Mouse (Mus musculus) CH12.LX (cell line): Measurements from ENCODE around the gene Hist1h3b. TPM values are rescaled to one million over a fixed set of nuclear protein-coding genes. Genes with fewer than 3 reads are reported as not detected.
"Not testable (repeated sequence)": the region's sequence is repeated elsewhere in the genome, so short reads cannot be mapped to it uniquely, and the experiment has no call there.

Experiments
- DNase-seq: peaks from one replicate; pipeline ENCODE4 v3.0.0-alpha.2; 2013; ENCODE audit errors: extremely low read depth
- H3K27ac ChIP-seq: 2 replicates; pipeline ENCODE4 v1.5.1; 2012; ENCODE audit warnings: low read depth, mild to moderate bottlenecking, control low read depth, moderate library complexity; ENCODE audit not compliant: insufficient read depth
- H3K27me3 ChIP-seq: replicated peaks from 2 replicates; pipeline ENCODE3; 2012; ENCODE audit warnings: inconsistent platforms
- H3K36me3 ChIP-seq, 2 experiments: replicated peaks in 1 of 2; 2 replicates each; pipeline versions ENCODE3 to v1.6.1; 2012; ENCODE audit warnings: inconsistent platforms in 1 of 2, low read length in 1 of 2, mild to moderate bottlenecking in 1 of 2, mixed read lengths in 1 of 2, moderate library complexity in 1 of 2; ENCODE audit not compliant: control insufficient read depth in 1 of 2, insufficient read depth in 1 of 2
- H3K4me1 ChIP-seq, 2 experiments: 2 replicates each; pipeline ENCODE4 v1.6.1; 2012; ENCODE audit warnings: inconsistent platforms in 1 of 2, moderate library complexity in 1 of 2; ENCODE audit not compliant: insufficient read depth in 2 of 2, control insufficient read depth in 1 of 2
- H3K4me2 ChIP-seq: 2 replicates; pipeline ENCODE4 v1.6.1; 2012; ENCODE audit warnings: low read depth, mild to moderate bottlenecking, control low read depth; ENCODE audit not compliant: poor library complexity, insufficient read depth, severe bottlenecking
- H3K4me3 ChIP-seq, 3 experiments: fragments of 150-350 bp in 1 of 3; sonication (generic) in 1 of 3; replicated peaks in 1 of 3; 2 replicates each; pipeline versions ENCODE3 to v1.5.1; 2011 to 2012; ENCODE audit warnings: low read depth in 2 of 3, low read length in 2 of 3, mild to moderate bottlenecking in 2 of 3, moderate library complexity in 2 of 3, control low read depth in 1 of 3, improper control_type of control experiment in 1 of 3, inconsistent platforms in 1 of 3, mixed read lengths in 1 of 3; ENCODE audit not compliant: poor library complexity in 1 of 3
- H3K79me2 ChIP-seq: replicated peaks from 2 replicates; pipeline ENCODE4 v1.6.1; 2012; ENCODE audit warnings: mild to moderate bottlenecking, moderate library complexity; ENCODE audit not compliant: control insufficient read depth, poor library complexity, insufficient read depth, severe bottlenecking; ENCODE audit errors: extremely low read depth
- H3K9ac ChIP-seq: 2 replicates; pipeline ENCODE4 v1.6.1; 2012; ENCODE audit warnings: low read depth, mild to moderate bottlenecking, control low read depth, moderate library complexity; ENCODE audit not compliant: insufficient read depth
- H3K9me3 ChIP-seq: replicated peaks from 2 replicates; pipeline ENCODE3; 2012; ENCODE audit warnings: low read length, inconsistent platforms, mixed read lengths
- BHLHE40 ChIP-seq: IDR thresholded peaks from 2 replicates; pipeline ENCODE4 v1.6.1; 2011; ENCODE audit warnings: mild to moderate bottlenecking, low read depth, low read length, improper control_type of control experiment
- E2F4 ChIP-seq: IDR thresholded peaks from 2 replicates; pipeline ENCODE4 v1.6.1; 2011; ENCODE audit warnings: low read depth, low read length, improper control_type of control experiment; ENCODE audit not compliant: insufficient replicate concordance
- EP300 ChIP-seq: IDR thresholded peaks from 2 replicates; pipeline ENCODE4 v1.6.1; 2011; ENCODE audit warnings: low read length, improper control_type of control experiment
- GABPA ChIP-seq: IDR thresholded peaks from 2 replicates; pipeline ENCODE4 v1.6.1; 2012; ENCODE audit warnings: low read depth, low read length, improper control_type of control experiment, inconsistent platforms; ENCODE audit not compliant: insufficient replicate concordance
- HCFC1 ChIP-seq: IDR thresholded peaks from 2 replicates; pipeline ENCODE4 v1.6.1; 2012; ENCODE audit warnings: low read depth, mild to moderate bottlenecking, inconsistent platforms, low read length, improper control_type of control experiment
- JUND ChIP-seq: conservative IDR thresholded peaks from 2 replicates; pipeline ENCODE4 v1.6.1; 2011; ENCODE audit warnings: low read depth, low read length, improper control_type of control experiment
- MXI1 ChIP-seq: IDR thresholded peaks from 2 replicates; pipeline ENCODE4 v1.6.1; 2011; ENCODE audit warnings: mild to moderate bottlenecking, low read depth, low read length, improper control_type of control experiment
- NELFE ChIP-seq: IDR thresholded peaks from 2 replicates; pipeline ENCODE4 v1.6.1; 2011; ENCODE audit warnings: low read depth, low read length, improper control_type of control experiment
- NRF1 ChIP-seq: IDR thresholded peaks from 2 replicates; pipeline ENCODE4 v1.6.1; 2014; ENCODE audit warnings: low read depth, mild to moderate bottlenecking, inconsistent platforms, low read length, improper control_type of control experiment, moderate library complexity
- POLR2A ChIP-seq: IDR thresholded peaks from 2 replicates; pipeline ENCODE4 v1.6.1; 2011; ENCODE audit warnings: low read depth, mild to moderate bottlenecking, improper control_type of control experiment, low read length
- POLR2AphosphoS2 ChIP-seq: IDR thresholded peaks from 2 replicates; pipeline ENCODE4 v1.6.1; 2011; ENCODE audit warnings: low read depth, low read length, improper control_type of control experiment
- RCOR1 ChIP-seq: conservative IDR thresholded peaks from 2 replicates; pipeline ENCODE4 v1.6.1; 2012; ENCODE audit warnings: low read depth, mild to moderate bottlenecking, inconsistent platforms, low read length, improper control_type of control experiment
- SMC3 ChIP-seq: IDR thresholded peaks from 2 replicates; pipeline ENCODE4 v1.6.1; 2011; ENCODE audit warnings: low read depth, low read length, improper control_type of control experiment
- TBP ChIP-seq: conservative IDR thresholded peaks from 2 replicates; pipeline ENCODE4 v1.6.1; 2011; ENCODE audit warnings: low read depth, low read length, improper control_type of control experiment
- UBTF ChIP-seq: IDR thresholded peaks from 2 replicates; pipeline ENCODE4 v1.6.1; 2012; ENCODE audit warnings: low read depth, mild to moderate bottlenecking, inconsistent platforms, low read length, improper control_type of control experiment, moderate library complexity
- USF1 ChIP-seq: IDR thresholded peaks from 2 replicates; pipeline ENCODE4 v1.6.1; 2014; ENCODE audit warnings: low read depth, mild to moderate bottlenecking, inconsistent platforms, low read length, improper control_type of control experiment
- USF2 ChIP-seq: conservative IDR thresholded peaks from 2 replicates; pipeline ENCODE4 v1.6.1; 2011; ENCODE audit warnings: low read depth, low read length, improper control_type of control experiment
- dilution Hi-C: fragments of 300-500 bp; cut with MboI; formaldehyde crosslinking; loops from 2 replicates; pipeline ENCODE4 v1.14.3; 2020; ENCODE audit warnings: low sequenced_read_pairs; ENCODE audit not compliant: extremely low pct_unique_long_range_greater_than_20kb, extremely low pct_ligation_motif_present
- in situ Hi-C: fragments of 300-500 bp; cut with MboI; formaldehyde crosslinking; loops from 3 replicates; pipeline ENCODE4 v1.14.3; 2019; ENCODE audit warnings: low sequenced_read_pairs, low pct_ligation_motif_present, low pct_unique_long_range_greater_than_20kb, mixed read lengths
- polyA plus RNA-seq: library from polyadenylated mRNA; unstranded; fragments of >175 nt; gene quantifications from 2 replicates; pipeline ENCODE4 v1.2.1, GENCODE M21; 2012; ENCODE audit warnings: low read depth; ENCODE audit not compliant: insufficient read length
- total RNA-seq, 2 experiments: library from RNA; depleted of rRNA; stranded (reverse); fragments of 300-350 nt in 1 of 2; fragments of >200 nt in 1 of 2; gene quantifications; 2 replicates each; pipeline ENCODE4 v1.2.3; 2012 to 2014

Gene Hist1h3b
- total and polyA plus RNA-seq, 3 experiments = 5.5 to 2,096 (median 44.0) TPM

DNA sequence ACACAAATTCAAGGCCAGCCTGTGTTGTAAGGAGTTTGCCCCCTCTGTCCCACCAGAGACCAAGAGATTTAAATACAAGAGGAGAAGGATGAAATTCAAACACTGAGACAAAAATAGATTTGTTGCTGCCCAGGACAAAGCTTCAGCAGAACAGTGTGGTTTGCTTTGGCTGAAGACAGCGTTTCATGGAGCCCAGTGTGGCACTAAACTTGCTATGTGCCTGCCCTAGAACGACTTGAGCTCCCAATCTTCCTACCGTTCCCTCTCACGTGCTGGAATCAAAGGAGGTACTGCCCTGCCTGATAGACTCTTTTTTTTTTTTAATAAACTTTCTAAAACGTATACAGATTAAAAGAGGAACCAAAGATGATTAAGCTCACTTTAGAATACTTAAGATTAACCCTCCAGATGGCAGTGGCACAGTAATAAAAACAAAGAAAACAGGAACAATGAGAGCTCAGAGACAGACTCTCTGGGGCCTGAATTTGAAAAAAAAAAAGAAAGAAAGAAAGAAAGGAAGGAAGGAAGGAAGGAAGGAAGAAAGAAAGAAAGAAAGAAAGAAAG is 16.8 kb downstream of the Hist1h3b start:
- Histone ChIP-seq H3K4me3 (no peak overlapping the region), H3K79me2 (no peaks in the 10 kb centered on the region), H3K4me2 (no peak overlapping the region), H3K36me3 (no peaks in the 10 kb centered on the region), H3K4me1 (peaks cover 0 to 16% of the 10 kb centered on the region in 2 experiments; a peak in 2 of 4 replicates), H3K9ac (no peak overlapping the region), H3K27me3 (no peaks in the 10 kb centered on the region), H3K27ac (no peak overlapping the region), H3K9me3 (no peaks in the 10 kb centered on the region)
- in situ Hi-C loops = loop anchor here (25.0 kb wide), 1 partner anchor 1732 kb away; the partner anchor contains the start of genes Hist1h2ag, Hist1h2ah, Hist1h2bj and Hist1h2bk
- dilution Hi-C loops = no loop called here
- TF ChIP-seq USF1 (no peak), JUND (no peak), POLR2AphosphoS2 (no peak), BHLHE40 (no peak), NELFE (no peak), RCOR1 (no peak), USF2 (no peak), GABPA (no peak), HCFC1 (no peak), UBTF (no peak), MXI1 (no peak)
- DNase-seq = no peak

DNA sequence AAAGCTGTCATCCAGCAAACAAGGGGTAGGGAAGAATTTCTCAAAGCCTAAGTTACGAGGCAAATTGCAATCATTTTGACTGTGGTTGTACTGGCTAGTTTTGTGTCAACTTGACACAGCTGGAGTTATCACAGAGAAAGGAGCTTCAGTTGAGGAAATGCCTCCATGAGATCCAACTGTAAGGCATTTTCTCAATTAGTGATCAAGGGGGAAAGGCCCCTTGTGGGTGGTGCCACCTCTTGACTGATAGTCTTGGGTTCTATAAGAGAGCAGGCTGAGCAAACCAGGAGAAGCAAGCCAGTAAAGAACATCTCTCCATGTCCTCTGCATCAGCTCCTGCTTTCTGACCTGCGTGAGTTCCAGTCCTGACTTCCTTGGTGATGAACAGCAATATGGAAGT is 17.5 kb downstream of the Hist1h3b start, which contains the start of gene Trim38:
Gene Trim38 (plus strand): TSS at position 301 of the 400 bp plus-strand sequence.
- in situ Hi-C loops = loop anchor here (25.0 kb wide), 1 partner anchor 1732 kb away; the partner anchor contains the start of genes Hist1h2ag, Hist1h2ah, Hist1h2bj and Hist1h2bk
- H3K9me3 ChIP-seq, H3K9ac ChIP-seq, H3K27ac ChIP-seq, dilution Hi-C loops, H3K4me3 ChIP-seq, H3K4me2 ChIP-seq, H3K27me3 ChIP-seq, DNase-seq, H3K79me2 ChIP-seq, H3K36me3 ChIP-seq: not testable (repeated sequence)
- H3K4me1 ChIP-seq = peaks cover 0 to 10% of the 10 kb centered on the region in 2 experiments; a peak in 1 of 4 replicates

DNA sequence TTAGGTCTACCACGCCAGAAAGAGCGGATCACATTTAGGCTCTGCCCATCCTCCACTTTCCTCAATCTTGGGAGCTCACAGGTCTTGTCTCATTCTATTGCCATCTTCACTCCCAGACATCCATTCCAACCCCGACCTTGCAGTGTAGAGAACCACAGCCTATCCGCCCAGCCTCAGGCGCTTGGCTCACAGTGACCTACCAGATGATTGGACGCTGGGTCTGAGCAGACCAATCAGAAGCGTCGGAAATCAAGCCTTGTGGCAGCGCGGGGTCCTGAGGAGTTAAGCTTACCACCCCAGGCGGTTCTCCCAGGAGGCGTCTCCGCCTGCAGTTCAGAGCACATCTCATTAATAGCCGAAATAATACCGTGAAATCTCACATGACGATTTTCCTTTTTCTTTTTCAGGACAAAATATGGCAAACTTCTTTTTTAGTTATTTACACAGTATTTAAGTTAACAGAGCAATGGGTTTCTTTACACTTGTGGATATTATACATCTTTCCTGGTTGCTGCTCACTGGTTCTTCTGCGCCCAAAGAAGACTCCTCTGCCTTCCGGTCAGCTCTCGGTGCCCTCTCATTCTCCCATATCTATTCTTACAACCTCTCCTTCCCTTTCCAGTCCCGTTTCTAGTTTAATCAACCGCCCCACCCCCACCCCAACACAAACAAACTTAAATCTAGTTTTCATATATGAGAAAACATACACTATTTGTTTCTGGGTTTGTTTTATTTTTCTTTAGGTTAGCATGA is 20.7 kb downstream of the Hist1h3b start:
- no peak for TF ChIP-seq UBTF
- TF ChIP-seq E2F4 = no peak
- TF ChIP-seq NRF1 = no peak
- TF ChIP-seq EP300 = no peak
- no peak for TF ChIP-seq POLR2A
- no peak for TF ChIP-seq SMC3
- no peak for TF ChIP-seq TBP
- no peak overlapping the region for H3K9ac ChIP-seq
- in situ Hi-C loops (loop anchor here (25.0 kb wide), 1 partner anchor 1735 kb away; the partner anchor contains the start of genes Hist1h2ag, Hist1h2ah, Hist1h2bj and Hist1h2bk), dilution Hi-C loops (no loop called here)
- H3K4me1 ChIP-seq = peaks cover 0 to 5% of the 10 kb centered on the region in 2 experiments; a peak in 1 of 4 replicates
- no peaks in the 10 kb centered on the region for H3K36me3 ChIP-seq
- H3K4me2 ChIP-seq = no peak overlapping the region
- no peak overlapping the region for H3K4me3 ChIP-seq
- H3K9me3 ChIP-seq = no peaks in the 10 kb centered on the region
- H3K27ac ChIP-seq = no peak overlapping the region
- H3K27me3 ChIP-seq = no peaks in the 10 kb centered on the region
- no peak for DNase-seq
- H3K79me2 ChIP-seq = no peaks in the 10 kb centered on the region
